Mouse (Mus musculus): ENCODE results near the gene Lrrc15. TPM values are rescaled to one million over a fixed set of nuclear protein-coding genes. Genes with fewer than 3 reads are reported as not detected.

The Lrrc15 gene
- polyA plus RNA-seq, 1 experiment from 2014 or later: 0.79 TPM

DNA sequence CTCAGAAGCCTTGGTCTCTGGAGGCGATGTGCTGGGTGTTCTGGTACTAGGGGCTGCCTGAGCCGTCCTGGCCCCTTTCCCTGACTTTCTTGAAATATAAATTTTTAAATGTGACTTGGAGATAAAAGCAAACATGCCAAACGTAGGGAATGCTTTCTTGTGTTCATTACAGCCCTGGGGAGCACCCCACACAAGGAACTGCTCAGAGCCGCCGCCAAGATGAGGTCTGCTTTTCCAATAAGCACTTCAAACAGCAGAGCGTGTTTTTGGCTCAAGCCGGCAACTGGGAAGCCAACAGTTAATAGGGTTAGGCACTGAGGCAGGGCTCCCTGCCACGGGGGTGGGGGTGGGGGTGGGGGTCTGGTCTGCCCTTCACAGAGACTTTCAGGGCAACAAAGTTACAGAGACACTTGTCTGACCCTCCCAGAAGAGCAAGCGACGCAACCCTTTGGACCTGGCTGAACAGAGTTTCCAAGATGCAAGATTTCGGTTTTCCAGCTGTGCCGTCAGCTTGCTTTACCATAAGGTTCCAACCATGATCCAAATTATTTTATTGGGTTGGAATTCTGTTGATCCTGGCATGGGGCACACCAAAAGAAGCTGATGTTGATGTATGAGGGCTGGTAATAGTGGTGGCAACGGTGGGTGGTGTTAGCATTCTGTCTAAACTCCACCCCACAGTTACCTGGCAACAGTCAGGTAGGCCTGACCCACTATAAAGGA, 51.0 kb downstream of the Lrrc15 start:
- ATAC-seq (ENCODE audit: insufficient read depth): peak; percentile 42
- peak overlapping the region; percentile 77 for H3K27ac ChIP-seq (ENCODE audit: low read depth)
- no peak overlapping the region for H3K9ac ChIP-seq

GRCm38 (mm10) chr16:30227352-30227751, 55.7 kb downstream of the Lrrc15 start:
- H3K4me1 ChIP-seq (ENCODE audit: insufficient read depth): peaks cover 6% of the 10 kb centered on the region; the same call in 1 of the 2 replicates
- H3K9ac ChIP-seq: no peak overlapping the region
- H3K27ac ChIP-seq (ENCODE audit: low read depth): no peak overlapping the region
- H3K4me2 ChIP-seq: no peak overlapping the region
- ATAC-seq (ENCODE audit: insufficient read depth): peak; percentile 28; the same call in 1 of the 2 replicates
- no peak overlapping the region for H3K4me3 ChIP-seq (ENCODE audit: low read depth, low read length)
- no peak for TF ChIP-seq CTCF (IDR thresholded peaks at IDR 0.05; ENCODE audit: low read depth)
- 23% methylated on average over 7 of the region's 7 CpGs for WGBS
- no peaks in the 10 kb centered on the region for H3K27me3 ChIP-seq (ENCODE audit: insufficient read depth, low read length)
- no peak for DNase-seq
- H3K9me3 ChIP-seq (ENCODE audit: low read depth, low read length): no peaks in the 10 kb centered on the region
- H3K36me3 ChIP-seq (ENCODE audit: insufficient read depth): no peaks in the 10 kb centered on the region

More for the DNA sequence above, 51.0 kb downstream of the Lrrc15 start:
- Histone ChIP-seq H3K4me3 (ENCODE audit: low read depth, low read length) (no peak overlapping the region), H3K27me3 (ENCODE audit: insufficient read depth, low read length) (no peaks in the 10 kb centered on the region), H3K4me1 (ENCODE audit: insufficient read depth) (peaks cover 22% of the 10 kb centered on the region), H3K36me3 (ENCODE audit: insufficient read depth) (no peaks in the 10 kb centered on the region), H3K9me3 (ENCODE audit: low read depth, low read length) (no peaks in the 10 kb centered on the region), H3K4me2 (0 out of 2 replicates have a peak overlapping the region, but pooled peaks have one; percentile 25)
- DNase-seq: peak; percentile 76
- 25% methylated on average over 13 of the region's 13 CpGs for WGBS
- TF ChIP-seq CTCF (IDR thresholded peaks at IDR 0.05; ENCODE audit: low read depth): no peak

DNA sequence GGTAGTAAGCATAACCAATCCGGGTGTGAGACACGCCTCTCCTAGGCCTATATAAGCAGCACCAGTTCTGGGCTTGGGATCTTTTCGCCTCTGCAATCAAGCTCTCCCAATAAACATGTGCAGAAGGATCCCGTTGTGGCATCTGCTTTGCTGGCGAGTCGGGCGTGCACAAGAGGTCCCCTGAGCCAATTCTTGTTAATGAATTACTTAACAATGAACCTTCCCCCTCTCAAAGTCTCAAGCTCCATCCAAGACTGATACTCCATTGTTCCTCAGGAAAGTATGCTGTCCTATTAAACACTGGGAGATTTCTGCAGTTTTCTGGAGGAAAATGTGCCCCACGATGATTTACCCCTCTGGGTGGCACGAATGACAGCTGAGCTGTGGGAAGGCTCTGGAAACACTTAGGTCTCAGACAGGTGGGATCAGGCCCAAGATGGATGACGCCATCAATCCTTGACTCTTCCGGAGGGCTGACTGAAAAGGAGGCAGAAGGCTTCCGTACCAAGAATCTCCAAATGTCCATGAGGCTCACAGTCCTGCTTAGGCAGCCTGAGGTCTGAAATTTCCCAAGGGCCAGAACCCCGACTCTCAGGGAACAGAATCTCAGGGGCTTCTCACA, 61.8 kb downstream of the Lrrc15 start:
- no peaks in the 10 kb centered on the region for H3K9me3 ChIP-seq (ENCODE audit: low read depth, low read length)
- no peak for TF ChIP-seq CTCF (IDR thresholded peaks at IDR 0.05; ENCODE audit: low read depth)
- H3K36me3 ChIP-seq (ENCODE audit: insufficient read depth): no peaks in the 10 kb centered on the region
- no peak overlapping the region for H3K4me2 ChIP-seq
- H3K27ac ChIP-seq (ENCODE audit: low read depth): no peak overlapping the region
- no peak overlapping the region for H3K9ac ChIP-seq
- ATAC-seq (ENCODE audit: insufficient read depth): no peak
- H3K4me1 ChIP-seq (ENCODE audit: insufficient read depth): no peaks in the 10 kb centered on the region
- 58% methylated on average over 13 of the region's 13 CpGs for WGBS
- H3K27me3 ChIP-seq (ENCODE audit: insufficient read depth, low read length): no peaks in the 10 kb centered on the region
- DNase-seq: no peak
- no peak overlapping the region for H3K4me3 ChIP-seq (ENCODE audit: low read depth, low read length)

Other genes with a start within 250 kb of the Lrrc15 start
- 52.9 and 54.0 TPM in 2 replicates for gene Hes1, start 218.9 kb downstream of the Lrrc15 start, polyA plus RNA-seq (2014; fragmentation: Nextera tagmentation; extraction: Ambion mirVana)
- not detected in 2 replicates for gene Cpn2, start 15.8 kb downstream of the Lrrc15 start, polyA plus RNA-seq (2014; fragmentation: Nextera tagmentation; extraction: Ambion mirVana)
- 2.4 and 3.1 TPM in 2 replicates for gene Gp5, start 27.5 kb upstream of the Lrrc15 start, polyA plus RNA-seq (2014; fragmentation: Nextera tagmentation; extraction: Ambion mirVana)
- gene Atp13a3, start 122.7 kb upstream of the Lrrc15 start, polyA plus RNA-seq (2014; fragmentation: Nextera tagmentation; extraction: Ambion mirVana): 17.4 and 19.9 TPM in 2 replicates